Mouse (Mus musculus): ENCODE data around the gene Slc5a2. TPM values are rescaled to one million over a fixed set of nuclear protein-coding genes. Genes with fewer than 3 reads are reported as not detected.

Slc5a2 gene
- total RNA-seq, 2 experiments from 2014 or later = not detected

- no peak for DNase-seq
Observed at GRCm38 (mm10) chr7:128251946-128252345, 13.5 kb upstream of the Slc5a2 start.

- DNase-seq = peak; percentile 33
Observed at GRCm38 (mm10) chr7:128252609-128253008, 12.8 kb upstream of the Slc5a2 start.

GRCm38 (mm10) chr7:128254978-128255377 is 10.5 kb upstream of the Slc5a2 start:
- no peak for DNase-seq

- no peak for DNase-seq
Observed at GRCm38 (mm10) chr7:128255757-128256156, 9.7 kb upstream of the Slc5a2 start.

GRCm38 (mm10) chr7:128256783-128257334 is 8.6 kb upstream of the Slc5a2 start:
- no peak for DNase-seq

- no peak for DNase-seq
Observed at GRCm38 (mm10) chr7:128266056-128266455, 599 bp downstream of the Slc5a2 start.

GRCm38 (mm10) chr7:128267391-128267790 is 1.9 kb downstream of the Slc5a2 start:
- no peak for DNase-seq

GRCm38 (mm10) chr7:128267813-128268212 is 2.4 kb downstream of the Slc5a2 start:
- DNase-seq = no peak

- DNase-seq = no peak
Observed at GRCm38 (mm10) chr7:128270431-128270850, 5.0 kb downstream of the Slc5a2 start.

- no peak for DNase-seq
Observed at GRCm38 (mm10) chr7:128271496-128271895, 6.0 kb downstream of the Slc5a2 start.

GRCm38 (mm10) chr7:128276051-128276450 is 10.6 kb downstream of the Slc5a2 start:
- DNase-seq = no peak

GRCm38 (mm10) chr7:128279750-128280149 is 14.3 kb downstream of the Slc5a2 start:
- no peak for DNase-seq

GRCm38 (mm10) chr7:128281765-128282164 is 16.3 kb downstream of the Slc5a2 start:
- no peak for DNase-seq

GRCm38 (mm10) chr7:128282532-128283244 is 17.2 kb downstream of the Slc5a2 start:
- no peak for DNase-seq

GRCm38 (mm10) chr7:128284047-128284446 is 18.6 kb downstream of the Slc5a2 start:
- no peak for DNase-seq

GRCm38 (mm10) chr7:128285060-128285459 is 19.6 kb downstream of the Slc5a2 start:
- DNase-seq = no peak

GRCm38 (mm10) chr7:128288923-128289544 is 23.6 kb downstream of the Slc5a2 start:
- DNase-seq = no peak

- no peak for DNase-seq
Observed at GRCm38 (mm10) chr7:128294785-128295184, 29.3 kb downstream of the Slc5a2 start.

GRCm38 (mm10) chr7:128296514-128296913 is 31.1 kb downstream of the Slc5a2 start:
- no peak for DNase-seq

- DNase-seq = no peak
Observed at GRCm38 (mm10) chr7:128297291-128297616, 31.8 kb downstream of the Slc5a2 start.

- peak; percentile 62 for DNase-seq
Observed at GRCm38 (mm10) chr7:128297617-128298480, 32.4 kb downstream of the Slc5a2 start, which contains the start of gene BC017158. BC017158 (minus strand) TSS chr7:128298170.

GRCm38 (mm10) chr7:128298481-128299342 is 33.3 kb downstream of the Slc5a2 start:
- DNase-seq = no peak

All from gastrocnemius, postnatal 25 days (tissue).